Mouse (Mus musculus) frontal cortex, postnatal 36 days (tissue): ENCODE data around the gene Tcl1b3.
"Not testable (repeated sequence)": the region's sequence is repeated elsewhere in the genome, so short reads cannot be mapped to it uniquely, and the experiment has no call there.

Experiments
- DNase-seq, 2 experiments: peaks; one replicate each; pipeline ENCODE4 v3.0.0; 2022; ENCODE audit warnings: low spot score in 2 of 2

Gene Tcl1b3

DNA sequence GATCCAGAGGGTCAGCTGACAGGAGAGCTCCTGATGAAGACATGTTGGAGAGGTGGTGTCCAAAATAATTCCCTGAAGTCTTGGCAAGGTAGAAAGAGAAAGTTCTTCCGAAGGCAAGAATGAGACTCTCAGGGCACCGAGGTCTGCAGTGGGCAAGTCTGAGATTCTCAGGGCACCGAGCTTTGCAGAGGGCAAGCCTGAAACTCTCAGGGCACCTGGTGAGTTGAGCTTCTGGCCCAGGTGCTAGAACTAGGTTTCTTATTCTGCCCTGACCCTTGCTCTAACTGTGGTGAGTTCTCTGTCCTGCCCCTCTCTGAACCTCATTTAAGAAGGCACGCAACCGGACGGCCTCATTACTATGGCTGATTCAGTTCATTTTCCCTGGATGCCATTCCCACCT is at the start of gene Tcl1b3:
Tcl1b3 (plus strand) TSS at position 301 of the 400 bp plus-strand sequence.
- DNase-seq: not testable (repeated sequence)

- DNase-seq: no peak
Measured at GRCm38 (mm10) chr12:105143096-105143495, 47.7 kb upstream of the Tcl1b3 start.

DNA sequence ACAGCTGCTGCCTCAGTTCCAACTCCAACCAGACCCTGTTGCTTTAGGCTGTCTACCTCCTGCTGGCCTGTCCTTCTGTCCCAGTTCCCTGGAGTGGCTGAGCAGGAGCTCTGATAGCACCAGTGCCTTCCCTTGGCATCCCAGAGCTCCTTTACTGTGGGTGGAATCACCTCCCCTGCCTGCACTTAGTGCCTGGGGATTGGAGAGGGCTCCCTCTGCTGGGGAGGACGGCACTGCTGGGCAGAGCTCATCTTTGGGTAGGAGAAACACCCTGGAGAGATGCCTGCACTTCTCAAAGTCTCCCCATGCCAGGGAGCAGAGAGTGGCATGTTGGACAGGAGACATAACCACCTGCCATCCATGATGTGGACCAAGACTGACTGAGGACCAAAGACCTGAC is 45.9 kb upstream of the Tcl1b3 start:
- not testable (repeated sequence) for DNase-seq

DNA sequence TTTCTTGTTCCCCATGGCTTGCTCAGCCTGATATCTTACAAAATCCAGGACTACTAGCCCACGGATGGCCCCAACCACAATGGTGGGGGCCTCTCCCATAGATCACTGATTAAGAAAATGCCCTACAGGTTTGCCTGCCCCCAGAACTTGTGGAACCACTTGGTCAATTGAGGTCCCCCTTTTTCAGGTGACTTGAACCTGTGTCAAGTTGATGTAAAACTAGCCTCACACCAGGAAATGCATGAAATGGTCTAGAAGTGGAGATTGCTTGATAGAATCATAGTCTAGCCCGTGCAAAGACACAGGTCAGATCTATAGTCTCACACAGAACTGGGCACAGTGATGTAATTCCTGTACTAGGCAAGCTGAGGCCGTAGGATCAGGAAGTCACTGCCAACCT is 45.1 kb upstream of the Tcl1b3 start, which contains the start of gene Tcl1b2:
Tcl1b2 (plus strand) TSS at position 301 of the 400 bp plus-strand sequence.
- no peak for DNase-seq

DNA sequence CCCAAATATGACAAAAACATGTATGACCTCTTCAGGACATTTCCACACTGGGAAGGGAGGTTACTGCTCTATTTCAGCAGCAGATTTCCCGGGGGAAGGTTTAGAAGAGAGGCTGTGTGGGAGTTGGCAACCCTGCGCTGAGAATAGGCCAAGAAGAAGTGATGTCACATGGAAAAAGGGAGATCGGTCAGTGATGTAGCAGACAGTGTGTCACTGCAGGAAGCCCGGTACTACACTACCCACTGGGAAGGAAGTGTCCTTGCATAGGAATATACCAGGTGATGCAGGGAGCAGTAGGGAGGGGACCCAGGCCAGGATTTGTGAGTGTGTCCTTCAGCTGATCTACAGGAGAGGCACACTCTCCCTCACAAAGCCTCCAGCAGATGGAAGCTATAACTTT is 35.6 kb upstream of the Tcl1b3 start:
- DNase-seq: peak; percentile 4 to 8

- no peak for DNase-seq
Measured at GRCm38 (mm10) chr12:105158842-105159241, 32.0 kb upstream of the Tcl1b3 start.

DNA sequence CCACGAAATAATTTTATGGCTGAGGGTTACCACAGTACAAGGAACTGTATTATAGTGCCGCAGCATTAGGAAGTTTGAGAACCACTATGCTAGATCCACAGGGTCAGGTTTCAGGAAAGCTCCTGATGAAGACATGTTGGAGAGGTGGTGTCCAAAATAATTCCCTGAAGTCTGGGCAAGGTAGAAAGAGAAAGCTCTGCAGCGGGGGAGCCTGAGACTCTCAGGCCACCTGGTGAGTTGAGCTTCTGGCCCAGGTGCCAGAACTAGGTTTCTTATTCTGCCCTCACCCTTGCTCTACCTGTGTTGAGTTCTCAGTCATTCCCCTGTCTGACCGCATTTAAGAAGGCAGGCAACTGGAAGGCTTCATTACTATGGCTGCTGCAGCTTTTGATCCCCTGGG is 31.5 kb upstream of the Tcl1b3 start, which contains the start of gene Tcl1b1:
Tcl1b1 (plus strand) TSS at position 301 of the 400 bp plus-strand sequence.
- no peak for DNase-seq

DNA sequence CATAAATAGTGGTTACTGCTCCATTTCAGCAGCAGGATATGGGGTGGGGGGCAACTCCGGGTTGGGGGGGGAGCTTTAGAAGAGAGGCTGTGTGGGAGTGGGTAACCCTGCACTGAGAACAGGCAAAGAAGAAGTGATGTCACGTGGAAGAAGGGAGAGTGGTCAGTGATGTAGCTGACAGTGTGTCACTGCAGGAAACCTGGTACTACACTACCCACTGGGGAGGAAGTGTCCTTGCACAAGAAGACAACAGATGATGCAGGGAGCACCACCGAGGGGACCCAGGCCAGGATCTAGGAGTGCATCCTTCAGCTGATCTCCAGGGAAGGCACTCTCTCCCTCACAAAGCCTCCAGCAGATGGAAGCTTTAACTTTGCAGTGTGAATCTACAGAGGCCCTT is 24.1 kb upstream of the Tcl1b3 start:
- no peak for DNase-seq

DNA sequence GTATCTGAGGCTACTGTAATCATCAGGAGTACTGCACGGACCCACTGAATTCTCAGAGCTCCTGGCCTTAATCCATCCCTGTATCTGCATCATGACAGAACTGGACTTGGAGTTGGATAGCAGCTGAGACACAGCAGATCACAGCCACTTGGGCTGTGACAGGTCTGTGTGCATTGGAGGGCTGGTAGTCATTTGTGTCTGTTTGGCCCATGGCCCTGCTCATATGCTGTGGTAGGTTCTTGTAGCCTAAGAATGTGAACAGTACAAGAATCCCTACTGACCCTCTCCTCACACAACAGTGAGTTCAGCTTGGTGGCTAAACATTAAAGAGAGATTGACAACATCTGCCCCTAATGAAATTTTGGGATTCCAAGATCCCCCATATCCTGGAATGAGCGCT is 17.5 kb upstream of the Tcl1b3 start:
- DNase-seq: no peak

DNA sequence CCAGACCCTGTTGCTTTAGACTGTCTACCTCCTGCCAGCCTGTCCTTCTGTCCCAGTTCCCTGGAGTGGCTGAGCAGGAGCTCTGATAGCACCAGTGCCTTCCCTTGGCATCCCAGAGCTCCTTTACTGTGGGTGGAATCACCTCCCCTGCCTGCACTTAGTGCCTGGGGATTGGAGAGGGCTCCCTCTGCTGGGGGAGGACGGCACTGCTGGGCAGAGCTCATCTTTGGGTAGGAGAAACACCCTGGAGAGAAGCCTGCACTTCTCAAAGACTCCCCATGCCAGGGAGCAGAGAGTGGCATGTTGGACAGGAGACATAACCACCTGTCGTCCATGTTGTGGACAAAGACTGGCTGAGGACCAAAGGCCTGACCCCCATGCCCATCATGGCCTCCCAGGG is 16.5 kb upstream of the Tcl1b3 start:
- DNase-seq: peak; percentile 29 to 45

GRCm38 (mm10) chr12:105176044-105176443 is 14.8 kb upstream of the Tcl1b3 start, which contains the start of gene Tcl1b5:
TSS of gene Tcl1b5 (plus strand) at chr12:105176344.
- DNase-seq: not testable (repeated sequence)

DNA sequence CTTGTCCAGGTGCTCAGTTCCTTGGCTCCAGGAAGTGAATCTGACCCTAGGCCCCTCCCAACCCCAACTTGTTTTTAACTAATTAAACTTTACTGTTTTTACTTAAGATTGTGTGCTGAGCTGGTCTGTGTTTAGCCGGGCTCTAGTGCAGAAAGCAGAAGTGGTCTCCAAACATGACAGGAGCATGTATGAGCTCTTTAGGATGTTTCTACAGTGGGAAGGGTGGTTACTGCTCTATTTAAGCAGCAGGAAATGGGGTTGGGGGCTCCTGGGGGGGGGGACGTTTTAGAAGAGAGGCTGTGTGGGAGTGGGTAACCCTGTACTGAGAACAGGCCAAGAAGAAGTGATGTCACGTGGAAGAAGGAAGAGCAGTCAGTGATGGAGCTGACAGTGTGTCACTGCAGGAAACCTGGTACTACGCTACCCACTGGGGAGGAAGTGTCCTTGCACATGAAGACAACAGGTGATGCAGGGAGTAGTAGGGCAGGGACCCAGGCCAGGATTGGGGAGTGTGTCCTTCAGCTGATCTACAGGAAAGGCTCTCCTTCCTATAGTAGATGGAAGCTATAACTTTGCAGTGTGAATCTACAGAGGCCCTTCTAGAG is 9.7 kb upstream of the Tcl1b3 start:
- not testable (repeated sequence) for DNase-seq

DNA sequence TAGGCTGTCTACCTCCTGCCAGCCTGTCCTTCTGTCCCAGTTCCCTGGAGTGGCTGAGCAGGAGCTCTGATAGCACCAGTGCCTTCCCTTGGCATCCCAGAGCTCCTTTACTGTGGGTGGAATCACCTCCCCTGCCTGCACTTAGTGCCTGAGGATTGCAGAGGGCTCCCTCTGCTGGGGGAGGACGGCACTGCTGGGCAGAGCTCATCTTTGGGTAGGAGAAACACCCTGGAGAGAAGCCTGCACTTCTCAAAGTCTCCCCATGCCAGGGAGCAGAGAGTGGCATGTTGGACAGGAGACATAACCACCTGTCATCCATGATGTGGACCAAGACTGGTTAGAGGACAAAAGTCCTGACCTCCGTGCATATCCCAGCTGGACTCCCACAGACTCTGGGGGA is 1.9 kb upstream of the Tcl1b3 start:
- peak; percentile 2 to 10 for DNase-seq

GRCm38 (mm10) chr12:105199684-105200497 is 9.0 kb downstream of the Tcl1b3 start:
- DNase-seq: not testable (repeated sequence)

DNA sequence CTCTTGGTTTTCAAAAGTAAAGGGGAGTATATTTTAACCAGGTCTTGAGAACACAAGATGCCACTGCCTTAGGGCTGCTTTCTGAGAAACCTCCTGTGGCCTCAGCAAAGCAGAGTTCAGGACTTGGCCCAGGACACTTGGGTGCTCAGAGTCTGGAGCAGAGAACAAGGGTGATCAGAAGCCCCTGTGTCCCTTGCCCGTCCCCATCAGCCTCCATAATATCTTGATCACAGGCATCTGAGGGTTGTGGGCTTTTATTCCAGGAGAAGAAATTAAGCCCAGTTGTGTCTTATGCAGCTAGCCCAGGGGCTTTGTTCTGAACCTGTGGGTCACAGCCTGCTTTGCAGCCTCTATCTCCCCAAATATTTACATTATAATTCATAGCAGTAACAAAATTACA is 10.8 kb downstream of the Tcl1b3 start, which contains the start of gene Tcl1b4:
Tcl1b4 (plus strand) TSS at position 301 of the 400 bp plus-strand sequence.
- not testable (repeated sequence) for DNase-seq

DNA sequence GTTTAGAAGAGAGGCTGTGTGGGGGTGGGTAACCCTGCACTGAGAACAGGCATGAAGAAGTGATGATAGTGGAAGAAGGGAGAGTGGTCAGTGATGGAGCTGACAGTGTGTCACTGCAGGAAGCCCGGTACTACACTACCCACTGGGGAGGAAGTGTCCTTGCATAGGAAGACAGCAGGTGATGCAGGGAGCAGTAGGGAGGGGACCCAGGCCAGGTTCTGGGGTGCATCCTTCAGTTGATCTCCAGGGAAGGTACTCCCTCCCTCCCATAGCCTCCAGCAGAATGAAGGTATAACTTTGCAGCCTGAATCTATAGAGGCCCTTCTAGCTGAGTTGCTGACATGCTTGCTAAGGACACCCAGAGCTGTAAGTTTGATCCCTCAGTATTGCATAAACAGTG is 16.2 kb downstream of the Tcl1b3 start:
- DNase-seq: no peak

DNA sequence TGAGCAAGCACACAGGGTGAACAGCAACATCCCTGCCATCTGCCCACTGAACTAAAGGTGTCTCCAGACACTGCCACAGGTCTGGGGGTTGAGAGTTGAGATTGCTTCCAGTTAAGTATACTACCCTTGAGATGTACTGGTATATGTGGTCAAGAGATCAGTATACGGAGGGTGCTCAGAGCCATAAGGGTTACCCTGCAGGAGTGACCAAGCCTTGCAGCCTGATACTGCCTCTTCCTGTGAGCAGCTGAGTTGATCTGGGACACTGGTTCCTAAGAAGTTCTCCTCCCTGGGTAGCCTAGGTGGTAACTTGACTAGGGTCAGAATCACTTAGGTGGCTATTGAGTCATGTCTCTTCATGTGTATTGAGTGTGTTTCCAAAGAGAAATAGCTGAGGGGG is 17.6 kb downstream of the Tcl1b3 start:
- no peak for DNase-seq

DNA sequence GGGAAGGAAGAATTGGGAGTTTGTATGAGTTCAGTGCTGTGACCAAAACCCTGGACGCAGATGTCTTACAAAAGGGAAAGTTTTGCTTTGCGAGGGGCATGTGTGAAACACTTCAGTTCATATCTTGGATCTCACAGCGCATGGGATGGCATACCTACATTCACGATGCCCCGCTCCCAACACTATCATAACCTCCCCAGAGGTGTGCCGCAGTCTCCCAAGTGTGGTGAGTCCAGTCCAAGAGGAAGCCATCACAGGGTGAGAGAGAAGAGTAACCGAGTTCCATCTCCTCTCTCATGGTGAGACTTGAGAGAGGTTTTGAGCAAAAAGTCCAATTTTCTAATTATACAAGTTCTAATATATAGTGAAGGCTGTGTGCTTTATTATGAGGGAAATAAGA is 18.4 kb downstream of the Tcl1b3 start:
- DNase-seq: no peak

- DNase-seq: no peak
Measured at GRCm38 (mm10) chr12:105217101-105217760, 26.4 kb downstream of the Tcl1b3 start.

DNA sequence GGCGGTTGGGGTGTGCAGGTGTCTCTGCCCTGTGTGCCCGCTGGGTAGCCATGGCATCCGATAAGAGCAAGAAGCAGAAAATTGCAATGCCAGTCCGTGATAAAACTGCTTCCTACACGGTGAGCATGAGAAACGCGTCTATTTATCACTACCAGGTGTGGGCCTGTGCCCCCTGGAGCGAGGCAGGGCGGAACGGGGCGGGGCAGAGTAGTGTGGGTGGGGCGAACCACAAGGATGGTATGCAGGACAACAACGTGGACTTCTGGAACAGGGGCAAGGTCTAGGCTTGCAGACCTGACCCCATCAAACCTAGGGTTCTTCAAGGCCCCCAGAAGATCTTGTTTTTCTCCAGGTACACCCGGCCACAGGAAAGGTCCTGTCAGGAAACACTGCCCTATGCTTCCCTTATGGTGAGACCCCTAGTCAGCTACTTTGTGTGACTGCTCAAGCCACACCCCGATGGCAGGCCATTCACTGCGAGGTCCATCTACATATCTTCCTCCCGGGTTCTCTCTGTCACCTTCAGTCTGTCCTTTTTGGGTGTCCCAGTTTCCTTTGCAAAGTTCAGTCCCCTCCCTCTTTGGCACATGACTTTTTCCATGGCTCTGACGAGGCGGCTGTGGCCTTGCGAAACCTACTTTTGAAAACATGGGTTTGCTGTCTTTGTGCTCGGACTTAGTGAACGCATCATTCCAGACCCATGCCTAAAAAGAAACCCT is 31.9 kb downstream of the Tcl1b3 start, which contains the start of gene Tcl1:
Tcl1 (minus strand) TSS at position 193 of the 719 bp plus-strand sequence.
- no peak for DNase-seq

DNA sequence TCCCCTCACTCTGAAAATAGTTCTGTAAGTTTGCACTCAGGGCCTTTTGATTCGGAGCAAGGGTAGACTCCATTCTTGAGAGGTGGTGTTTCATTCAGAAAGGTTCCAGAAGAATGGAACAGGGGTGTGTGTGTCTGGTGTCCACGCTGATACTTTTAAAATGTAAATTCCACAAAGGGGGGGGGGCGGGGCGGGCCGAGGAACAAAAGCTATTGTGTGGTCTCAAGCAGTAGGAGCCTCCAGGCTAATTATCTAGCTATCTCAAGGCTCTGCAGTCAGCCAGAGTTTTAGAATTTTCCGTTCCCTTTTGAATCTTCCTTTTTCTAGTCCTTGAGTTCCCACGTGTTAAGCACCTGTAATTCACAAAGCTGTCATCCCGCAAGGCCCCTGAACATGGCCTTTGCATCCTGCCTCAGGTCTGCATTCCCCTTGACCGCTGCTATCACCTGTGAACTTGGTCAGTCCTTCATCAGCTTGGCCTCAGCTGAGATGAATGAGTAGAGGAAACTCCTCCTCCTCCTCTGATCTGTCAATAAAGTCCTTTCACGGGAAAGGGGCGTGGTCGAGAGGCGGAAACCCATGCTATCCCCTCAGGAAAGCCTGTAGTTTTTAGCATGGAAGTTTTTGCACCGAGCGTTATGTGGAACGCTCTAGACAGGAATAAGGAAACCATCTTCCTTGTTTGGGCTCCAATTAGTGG is 33.9 kb downstream of the Tcl1b3 start:
- DNase-seq: no peak
